Mouse (Mus musculus): ENCODE measurements around the gene Arhgap1.
"Not testable (repeated sequence)": the region's sequence is repeated elsewhere in the genome, so short reads cannot be mapped to it uniquely, and the experiment has no call there.

Gene Arhgap1

GRCm38 (mm10) chr2:91649553-91650359 lies at the start of gene Arhgap1, which contains the start of gene Zfp408:
Gene Arhgap1, plus strand, starts transcription at chr2:91649860.
Gene Zfp408, minus strand, starts transcription at chr2:91649791.
- in situ Hi-C loops (cut with MboI, MseI), result loop anchor here (10.0 kb wide), 1 partner anchor 1265 kb away; the partner anchor contains the start of gene Syt13

GRCm38 (mm10) chr2:91600475-91600874 lies 49.2 kb upstream of the Arhgap1 start:
- in situ Hi-C loops (cut with MboI, MseI), result no loop called here

GRCm38 (mm10) chr2:91602389-91602788 lies 47.3 kb upstream of the Arhgap1 start:
- in situ Hi-C loops (cut with MboI, MseI), result no loop called here

- in situ Hi-C loops (cut with MboI, MseI), result loop anchor here (5.0 kb wide), 1 partner anchor 37 kb away; no protein-coding TSS in a partner anchor
These were observed 40.3 kb upstream of the Arhgap1 start for GRCm38 (mm10) chr2:91609370-91609769.

DNA sequence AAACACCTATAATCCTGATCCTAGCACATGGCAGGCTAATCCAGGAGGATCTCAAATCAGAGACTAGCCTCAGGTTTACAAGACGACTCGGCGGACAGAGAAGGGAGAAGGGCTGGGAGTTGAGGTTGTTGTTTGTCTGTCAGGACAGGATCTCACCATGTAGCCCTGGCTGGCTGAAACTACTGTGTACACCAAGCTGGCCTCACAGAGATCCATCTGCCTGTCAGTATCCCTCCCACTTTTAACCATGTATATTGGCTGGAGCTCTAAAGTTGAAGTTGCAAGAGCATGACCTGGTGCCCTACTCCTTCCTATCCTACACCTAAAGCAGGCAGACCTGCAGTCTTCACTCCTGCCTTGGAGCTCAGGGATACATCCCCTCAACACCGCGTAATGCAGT lies 27.3 kb upstream of the Arhgap1 start:
- in situ Hi-C loops (cut with MboI, MseI), result no loop called here

- in situ Hi-C loops (cut with MboI, MseI), result not testable (repeated sequence)
These were observed 26.3 kb upstream of the Arhgap1 start for GRCm38 (mm10) chr2:91623366-91623765.

GRCm38 (mm10) chr2:91627486-91627885 lies 22.2 kb upstream of the Arhgap1 start:
- in situ Hi-C loops (cut with MboI, MseI), result no loop called here

- in situ Hi-C loops (cut with MboI, MseI), result no loop called here
These were observed 21.5 kb upstream of the Arhgap1 start for GRCm38 (mm10) chr2:91628171-91628570.

DNA sequence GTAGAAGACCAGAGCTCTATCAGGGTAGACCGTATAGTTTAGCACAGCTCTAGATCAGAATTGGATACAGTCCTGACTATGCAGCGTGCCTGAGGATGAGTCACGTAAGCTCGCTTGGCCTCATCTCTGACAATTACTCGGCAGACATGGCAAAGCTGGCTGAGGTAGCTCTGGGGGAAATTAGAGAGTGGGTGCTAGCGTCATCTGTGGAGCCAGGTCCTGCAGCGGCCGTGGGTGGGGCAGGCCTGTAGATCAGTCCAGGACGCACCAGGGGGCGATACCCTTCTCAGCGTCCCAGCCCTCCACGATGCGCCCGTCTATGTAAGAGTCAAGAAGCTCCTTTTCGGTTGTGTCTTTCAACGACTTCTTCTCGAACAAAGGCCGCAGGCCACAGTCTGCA lies 20.0 kb upstream of the Arhgap1 start:
- in situ Hi-C loops (cut with MboI, MseI), result no loop called here

DNA sequence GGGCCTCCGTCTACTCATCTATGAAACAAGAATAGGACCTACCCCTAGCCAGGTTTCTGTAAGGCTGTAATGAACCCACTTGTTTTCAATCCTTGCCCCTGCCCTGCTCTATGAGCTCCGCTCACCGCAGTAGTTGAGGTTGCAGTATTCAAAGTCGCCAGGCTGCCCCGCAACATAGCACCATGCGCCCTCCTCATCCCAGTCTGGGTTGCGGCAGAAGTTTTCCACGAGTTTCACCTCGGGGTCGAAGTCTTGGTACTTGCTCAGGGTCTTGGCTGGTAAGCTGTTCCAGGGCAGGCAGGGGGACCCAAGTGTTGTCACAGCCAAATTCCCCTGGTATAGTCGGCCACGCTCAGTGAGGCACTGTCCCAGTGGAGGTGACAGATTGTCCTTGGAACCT lies 19.3 kb upstream of the Arhgap1 start:
- in situ Hi-C loops (cut with MboI, MseI), result no loop called here

DNA sequence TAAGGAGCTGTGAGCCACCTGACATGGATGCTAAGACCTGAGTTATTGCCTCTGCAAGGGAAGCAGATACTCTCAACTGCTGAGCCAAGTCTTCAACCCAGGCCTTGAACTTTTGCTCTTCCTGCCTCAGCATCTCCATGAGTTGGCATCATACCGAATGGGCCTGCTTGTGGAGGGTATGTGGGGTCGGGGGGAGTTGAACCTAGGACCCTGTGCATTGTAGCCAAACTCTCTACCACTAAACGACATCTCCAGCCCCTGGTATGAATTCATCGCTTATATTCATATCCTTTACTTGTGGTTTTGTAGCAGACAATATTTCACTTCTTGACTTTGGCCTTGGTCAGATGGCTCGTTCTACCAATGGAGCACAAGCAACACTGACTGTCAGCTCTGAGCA lies 17.8 kb upstream of the Arhgap1 start:
- in situ Hi-C loops (cut with MboI, MseI), result no loop called here

- in situ Hi-C loops (cut with MboI, MseI), result no loop called here
These were observed 17.3 kb upstream of the Arhgap1 start for GRCm38 (mm10) chr2:91632316-91632715.

DNA sequence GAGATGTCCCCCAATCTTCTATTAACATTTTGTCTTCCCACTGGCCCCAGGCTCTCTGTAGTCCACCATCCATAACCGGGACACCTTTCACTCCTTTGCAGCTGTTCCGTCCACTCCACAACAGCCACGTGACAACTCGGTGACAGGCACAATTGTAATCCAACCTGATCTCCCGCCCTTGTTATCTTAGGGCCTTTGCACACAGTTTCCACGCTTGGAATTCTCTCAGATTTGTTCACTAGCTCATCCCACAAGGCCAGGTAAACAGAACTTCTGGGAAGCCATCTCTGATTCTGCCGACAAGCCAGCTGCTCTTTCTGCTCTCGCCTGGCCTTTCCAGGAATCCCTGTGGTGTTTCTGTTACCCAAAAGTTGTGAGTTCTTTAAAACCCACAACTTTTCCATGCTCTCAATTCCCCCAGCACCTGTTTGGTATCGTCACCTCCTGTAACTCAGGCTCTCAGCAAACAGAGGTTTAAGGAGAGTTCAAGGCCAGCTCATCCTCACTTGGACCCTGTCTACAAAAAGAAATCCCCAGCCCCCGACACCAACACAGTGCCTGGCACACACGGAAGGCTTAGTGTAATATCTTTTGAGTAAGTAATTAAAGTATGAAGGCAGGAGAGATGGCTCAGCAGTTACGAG lies 16.2 kb upstream of the Arhgap1 start:
- in situ Hi-C loops (cut with MboI, MseI), result no loop called here

GRCm38 (mm10) chr2:91634841-91635240 lies 14.8 kb upstream of the Arhgap1 start:
- in situ Hi-C loops (cut with MboI, MseI), result no loop called here

DNA sequence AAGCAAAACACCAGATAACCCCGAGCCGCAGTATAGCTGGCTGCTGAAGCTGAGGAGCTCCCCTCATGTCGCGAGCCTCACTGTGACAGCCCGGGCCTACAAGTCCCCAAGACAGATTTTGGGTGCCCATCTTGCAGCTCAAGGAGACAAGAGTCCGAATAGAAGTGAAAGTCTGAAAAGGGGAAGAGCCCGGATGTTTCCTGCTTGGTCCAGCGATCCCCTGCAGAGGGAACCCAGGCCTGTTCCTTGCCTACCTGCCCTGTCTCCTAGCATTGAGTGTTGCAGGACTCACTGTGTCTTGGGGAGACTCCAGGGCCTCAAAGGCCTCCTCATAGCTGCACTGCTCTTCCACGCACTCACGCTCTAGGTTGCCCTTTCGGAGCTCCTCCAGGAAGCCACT lies 14.2 kb upstream of the Arhgap1 start:
- in situ Hi-C loops (cut with MboI, MseI), result no loop called here

DNA sequence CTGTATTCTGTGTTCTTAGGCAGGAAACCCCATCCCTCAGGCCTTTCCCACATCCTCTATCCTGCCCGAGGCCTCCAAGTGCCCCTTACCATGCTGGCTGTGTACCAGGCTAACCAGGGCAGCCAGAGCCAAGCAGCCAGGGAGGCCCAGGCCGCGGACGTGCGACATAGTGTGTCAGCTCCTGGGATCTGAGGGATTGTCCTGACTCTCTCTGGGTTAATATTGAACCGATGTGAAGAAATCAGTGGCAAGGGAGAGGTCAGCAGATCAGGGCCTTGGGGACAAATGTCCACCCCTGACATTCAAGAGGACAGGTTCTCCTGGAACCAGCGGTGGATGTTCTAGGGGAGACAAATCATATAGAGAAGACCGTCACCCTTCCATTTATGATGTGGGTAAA lies 13.4 kb upstream of the Arhgap1 start, which contains the start of gene F2:
Gene F2 (minus strand): TSS at position 186 of the 400 bp plus-strand sequence.
- in situ Hi-C loops (cut with MboI, MseI), result no loop called here

GRCm38 (mm10) chr2:91636727-91637338 lies 12.8 kb upstream of the Arhgap1 start:
- in situ Hi-C loops (cut with MboI, MseI), result no loop called here

DNA sequence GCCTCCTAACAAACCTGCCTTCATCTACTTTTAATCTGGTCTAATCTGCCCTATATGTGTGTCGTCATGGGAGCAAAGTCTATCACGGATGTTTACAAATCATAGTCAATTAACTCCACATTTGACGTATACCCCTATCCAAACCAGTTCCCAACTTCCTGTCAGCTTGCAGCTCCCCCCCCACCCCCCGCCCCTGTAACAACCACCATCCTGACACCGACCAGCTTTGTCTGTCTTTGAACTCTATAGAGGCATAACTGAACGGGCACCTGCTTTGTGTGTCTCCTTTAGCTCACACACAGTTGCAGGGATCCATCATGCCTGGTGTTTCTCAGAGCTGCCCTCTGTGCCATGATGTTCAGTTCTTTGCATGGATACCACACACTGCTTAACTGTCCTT lies 10.7 kb upstream of the Arhgap1 start:
- in situ Hi-C loops (cut with MboI, MseI), result no loop called here

- in situ Hi-C loops (cut with MboI, MseI), result loop anchor here (10.0 kb wide), 1 partner anchor 1272 kb away; the partner anchor contains the start of gene Syt13
These were observed 6.7 kb upstream of the Arhgap1 start for GRCm38 (mm10) chr2:91642825-91643415.

DNA sequence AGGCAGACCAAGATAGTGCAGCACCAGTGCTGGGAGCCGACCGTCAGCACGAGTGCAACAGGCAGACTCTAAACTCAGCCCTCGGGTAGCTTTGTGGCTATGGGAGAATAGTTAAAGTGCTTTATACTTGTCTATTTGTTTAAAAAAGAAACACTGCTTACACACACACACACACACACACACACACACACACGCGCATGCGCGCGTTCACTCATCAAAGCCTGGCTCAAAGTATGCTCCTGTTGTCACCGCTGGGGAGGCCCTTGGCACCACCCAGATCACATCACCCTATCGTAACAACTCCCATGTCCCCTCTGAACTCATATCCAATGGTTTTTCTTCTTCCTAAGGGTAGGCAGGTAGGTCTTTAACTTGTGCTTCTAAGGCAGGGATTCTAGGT lies 5.6 kb upstream of the Arhgap1 start:
- in situ Hi-C loops (cut with MboI, MseI), result loop anchor here (10.0 kb wide), 1 partner anchor 1271 kb away; the partner anchor contains the start of gene Syt13

DNA sequence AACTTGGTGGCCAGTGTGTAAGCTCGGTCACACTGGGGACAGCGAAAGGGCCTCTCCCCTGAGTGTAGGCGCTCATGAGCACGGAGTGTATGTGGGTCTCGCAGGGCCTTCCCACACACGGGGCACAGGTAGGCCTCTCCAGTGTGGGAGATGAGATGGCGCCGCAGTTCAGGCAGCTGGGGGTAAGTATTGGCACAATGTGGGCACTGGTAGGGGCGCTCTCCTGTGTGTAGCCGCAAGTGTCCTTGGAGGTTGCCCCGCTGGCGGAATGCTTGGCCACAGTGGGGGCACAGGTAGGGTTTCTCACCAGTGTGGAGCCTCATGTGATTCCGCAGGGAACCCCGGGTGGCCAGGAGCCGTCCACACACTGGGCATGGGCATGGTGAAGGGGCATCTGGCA lies 4.3 kb upstream of the Arhgap1 start:
- in situ Hi-C loops (cut with MboI, MseI), result loop anchor here (10.0 kb wide), 1 partner anchor 1269 kb away; the partner anchor contains the start of gene Syt13

- in situ Hi-C loops (cut with MboI, MseI), result loop anchor here (10.0 kb wide), 1 partner anchor 1269 kb away; the partner anchor contains the start of gene Syt13
These were observed 3.8 kb upstream of the Arhgap1 start for GRCm38 (mm10) chr2:91645811-91646210.
